Mouse (Mus musculus) lung, postnatal 0 days (tissue): ENCODE data around the gene Dvl1.

ENCODE experiments used
- CTCF ChIP-seq: IDR thresholded peaks from 2 replicates; pipeline ENCODE4 v1.5.1; 2016; ENCODE audit warnings: antibody characterized with exemption, mild to moderate bottlenecking
- EP300 ChIP-seq: IDR thresholded peaks from 2 replicates; pipeline ENCODE4 v1.6.1; 2016; ENCODE audit warnings: antibody characterized with exemption, mild to moderate bottlenecking, control low read depth

- TF ChIP-seq CTCF = no peak
- no peak for TF ChIP-seq EP300
Measured at GRCm38 (mm10) chr4:155832321-155832720, 14.9 kb upstream of the Dvl1 start.
